Mouse (Mus musculus): Measurements from ENCODE around the gene Chrnb1.
A peak's percentile ranks its signal among the peaks of the same experiment; 100 is the strongest.

Chrnb1 gene

DNA sequence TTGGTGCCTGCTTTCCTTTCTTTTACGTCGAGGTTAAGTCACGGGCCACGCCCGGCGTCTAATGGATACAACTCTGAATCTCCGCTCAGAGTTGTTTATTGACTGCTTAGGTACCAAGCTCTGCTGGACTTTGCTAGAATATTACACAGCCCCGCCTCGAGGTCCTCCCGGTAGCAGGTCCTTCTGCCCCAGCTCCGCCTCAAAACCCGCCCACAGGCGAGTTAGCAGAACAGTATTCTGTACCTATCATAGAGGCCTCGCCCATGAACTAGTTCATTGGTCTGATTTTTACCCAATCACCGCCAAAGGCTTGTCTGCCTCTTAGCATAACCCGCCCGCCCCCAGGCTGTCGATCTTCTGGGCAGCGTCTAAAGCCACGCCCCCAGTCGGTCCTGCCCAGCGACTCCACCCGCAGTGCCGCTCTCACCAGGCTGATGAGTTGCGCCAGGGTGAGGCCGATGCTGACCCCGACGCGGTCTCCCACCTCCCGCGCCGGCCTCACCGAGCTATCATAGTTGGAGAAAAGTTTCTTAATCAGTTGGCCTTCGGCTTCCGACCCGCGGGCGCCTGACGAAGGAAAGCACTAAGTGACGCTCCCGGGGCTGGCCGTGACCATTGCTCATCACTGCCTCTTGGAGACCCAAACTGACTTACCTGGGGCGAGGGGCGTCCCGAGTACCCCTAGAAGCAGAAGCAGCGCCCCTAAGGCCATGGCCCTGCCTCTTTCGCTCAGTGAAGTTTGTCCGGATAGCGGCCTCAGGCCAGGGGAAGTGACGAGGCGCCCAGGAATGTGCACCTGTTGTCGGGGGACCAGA lies at the start of gene Chrnb1:
Gene Chrnb1, minus strand, starts transcription at position 776 of the 815 bp plus-strand sequence.
- DNase-seq, result peak; percentile 94 to 96

DNA sequence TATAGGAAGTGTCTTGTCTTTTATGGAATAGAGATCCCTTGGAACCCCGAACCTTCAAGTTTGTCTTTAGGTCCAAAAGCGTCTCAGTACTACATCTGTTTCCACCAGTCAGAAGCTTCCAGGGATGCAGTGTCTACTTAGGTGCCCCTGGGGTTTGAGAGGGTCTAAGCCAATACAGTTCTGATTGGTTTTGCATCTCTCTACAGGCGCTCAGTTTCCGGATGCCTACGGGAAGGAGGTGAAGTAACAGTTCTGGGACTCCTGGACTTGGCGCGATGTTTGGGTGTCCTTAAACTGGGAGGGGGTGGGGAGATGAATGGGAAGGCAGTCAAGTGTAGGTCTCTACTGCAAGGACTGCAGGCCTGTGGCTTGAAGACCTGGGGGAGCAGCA lies 43.0 kb upstream of the Chrnb1 start:
- peak in 1 of 2 experiments; percentile 48 for DNase-seq

DNA sequence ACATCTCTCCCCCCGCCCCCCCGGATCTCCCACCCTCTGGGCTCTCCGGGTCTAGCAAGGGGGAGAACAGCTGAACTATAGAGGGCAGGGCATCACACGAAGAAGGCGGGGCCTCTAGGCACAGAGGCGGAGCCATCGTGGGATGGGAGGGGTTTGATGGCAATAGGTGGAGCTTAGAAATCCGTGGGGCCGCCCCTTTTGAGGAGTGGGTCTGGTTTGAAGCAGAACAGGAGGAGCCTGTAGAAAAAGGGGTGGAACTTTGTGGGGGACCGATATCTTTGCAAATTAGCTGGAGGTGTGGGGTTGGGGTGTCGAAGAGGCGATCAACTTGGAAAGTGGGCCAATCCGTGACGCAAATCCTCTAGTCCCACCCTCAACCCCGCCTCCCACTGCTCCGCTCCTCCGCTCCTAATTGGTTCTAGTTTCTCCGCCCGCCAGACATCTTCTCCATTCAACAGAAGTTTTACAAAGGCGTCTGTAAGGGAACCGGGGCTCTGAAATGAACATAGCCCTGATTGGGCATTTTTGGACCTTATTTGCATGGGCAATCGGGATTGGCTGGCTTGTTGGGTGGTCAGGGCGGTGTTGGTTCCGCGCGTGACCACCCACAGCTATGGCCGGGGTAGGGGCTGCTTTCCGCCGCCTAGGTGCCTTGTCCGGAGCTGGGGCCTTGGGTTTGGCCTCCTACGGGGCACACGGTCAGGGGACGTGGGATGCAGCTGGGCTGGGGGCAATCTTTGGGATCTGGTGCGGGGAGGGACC lies 42.4 kb upstream of the Chrnb1 start, which contains the start of gene Tmem256:
Gene Tmem256, plus strand, starts transcription at position 563 of the 762 bp plus-strand sequence.
- DNase-seq, result peak; percentile 98 to 99

GRCm38 (mm10) chr11:69837604-69837951 lies 41.8 kb upstream of the Chrnb1 start, which contains the start of gene Nlgn2:
Gene Nlgn2 (minus strand): TSS chr11:69837784.
- DNase-seq, result peak; percentile 94 to 95

GRCm38 (mm10) chr11:69836703-69837576 lies 41.2 kb upstream of the Chrnb1 start:
- DNase-seq, result peak; percentile 71 to 73

- peak in 1 of 2 experiments; percentile 56 for DNase-seq
These were observed 40.2 kb upstream of the Chrnb1 start for GRCm38 (mm10) chr11:69835966-69836335.

GRCm38 (mm10) chr11:69835326-69835965 lies 39.7 kb upstream of the Chrnb1 start:
- peak in 1 of 2 experiments; percentile 50 for DNase-seq

GRCm38 (mm10) chr11:69834001-69834549 lies 38.3 kb upstream of the Chrnb1 start:
- DNase-seq, result no peak

- no peak for DNase-seq
These were observed 37.8 kb upstream of the Chrnb1 start for GRCm38 (mm10) chr11:69833554-69833953.

- DNase-seq, result peak; percentile 57 to 60
These were observed 33.1 kb upstream of the Chrnb1 start for GRCm38 (mm10) chr11:69828832-69829231.

DNA sequence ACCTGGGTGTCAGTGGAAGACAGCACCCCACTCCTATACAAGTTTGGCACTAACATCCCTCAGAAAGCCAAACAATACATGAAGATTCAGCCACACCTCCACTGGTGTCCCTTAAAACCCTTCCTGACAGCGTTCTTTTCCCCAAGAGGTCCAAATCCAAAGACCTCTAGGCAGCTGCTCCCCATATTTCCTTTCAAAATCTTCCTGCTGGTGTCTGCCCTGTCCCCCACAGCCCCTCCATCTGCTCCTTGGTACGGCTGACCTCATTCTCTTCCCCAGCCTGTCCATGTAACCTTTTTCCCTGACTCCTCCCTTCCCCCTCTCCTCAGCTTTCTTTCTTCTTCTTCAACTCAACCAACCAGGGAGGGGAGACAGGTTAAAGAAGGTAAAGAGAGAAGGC lies 27.7 kb upstream of the Chrnb1 start:
- peak in 1 of 2 experiments; percentile 61 for DNase-seq

DNA sequence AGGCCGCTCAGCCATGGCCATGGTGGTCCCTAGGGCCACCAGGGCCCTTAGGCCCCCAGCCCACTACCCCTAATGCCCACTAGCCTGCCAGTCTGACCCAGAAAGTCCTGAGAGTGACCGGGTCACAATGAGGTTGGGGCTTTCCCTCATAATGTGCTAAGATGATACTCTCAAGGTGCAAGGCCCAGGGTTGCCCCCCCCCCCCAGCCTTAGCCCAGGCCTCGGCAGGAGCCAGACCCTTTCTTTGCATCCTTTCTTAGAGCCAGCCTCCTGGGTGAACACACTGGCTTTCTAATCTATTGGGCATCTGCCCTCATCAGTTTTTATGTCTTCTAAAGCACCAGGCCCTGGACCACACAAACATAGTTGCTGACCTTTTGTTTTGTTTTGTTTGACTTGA lies 26.3 kb upstream of the Chrnb1 start, which contains the start of gene Spem1:
Gene Spem1, minus strand, starts transcription at position 101 of the 400 bp plus-strand sequence.
- DNase-seq, result no peak

GRCm38 (mm10) chr11:69818871-69819270 lies 23.1 kb upstream of the Chrnb1 start:
- no peak for DNase-seq

GRCm38 (mm10) chr11:69818365-69818764 lies 22.6 kb upstream of the Chrnb1 start, which contains the start of gene Spem2:
Gene Spem2 (minus strand): TSS chr11:69818465.
- no peak for DNase-seq

DNA sequence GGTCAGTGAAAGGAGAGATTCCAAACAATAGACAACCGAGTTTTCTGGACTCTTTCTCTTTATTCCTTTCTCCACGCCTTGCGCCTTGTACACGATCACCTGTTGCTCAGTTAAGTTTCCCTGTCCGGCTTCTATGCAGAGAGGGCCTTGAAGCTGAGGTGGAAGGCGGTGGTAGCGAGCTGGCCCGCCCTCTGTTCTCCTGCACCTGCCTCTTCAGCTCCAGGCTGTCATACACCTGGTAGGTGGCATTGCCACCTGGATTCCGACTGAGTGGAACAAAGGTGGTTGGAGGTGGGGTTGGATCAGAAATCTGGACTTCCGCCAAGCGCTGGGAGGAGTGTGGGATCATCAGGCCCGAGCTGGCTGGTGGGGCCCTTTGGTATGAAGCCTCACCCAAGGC lies 20.8 kb upstream of the Chrnb1 start:
- DNase-seq, result no peak

DNA sequence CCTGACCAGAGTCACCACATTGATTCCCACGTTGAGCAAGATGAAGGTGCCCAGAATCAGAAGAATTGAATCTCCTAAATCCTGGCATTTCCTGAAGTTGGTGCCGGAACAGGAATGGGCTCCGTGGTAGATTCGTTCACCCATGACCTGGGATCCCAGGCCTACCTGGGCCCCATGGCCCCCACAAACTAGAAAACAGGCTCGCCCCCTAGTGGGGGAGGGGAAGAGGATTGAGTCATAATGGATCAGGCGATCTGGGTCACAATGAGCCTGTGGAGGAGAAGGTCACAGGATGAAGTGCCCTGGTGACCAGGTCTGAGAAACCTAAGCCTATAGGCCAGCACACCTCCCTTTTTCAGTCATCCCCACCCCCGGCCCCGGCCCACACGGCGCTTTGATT lies 19.4 kb upstream of the Chrnb1 start, which contains the start of gene Gm39566:
Gene Gm39566, minus strand, starts transcription at position 144 of the 400 bp plus-strand sequence.
- no peak for DNase-seq

DNA sequence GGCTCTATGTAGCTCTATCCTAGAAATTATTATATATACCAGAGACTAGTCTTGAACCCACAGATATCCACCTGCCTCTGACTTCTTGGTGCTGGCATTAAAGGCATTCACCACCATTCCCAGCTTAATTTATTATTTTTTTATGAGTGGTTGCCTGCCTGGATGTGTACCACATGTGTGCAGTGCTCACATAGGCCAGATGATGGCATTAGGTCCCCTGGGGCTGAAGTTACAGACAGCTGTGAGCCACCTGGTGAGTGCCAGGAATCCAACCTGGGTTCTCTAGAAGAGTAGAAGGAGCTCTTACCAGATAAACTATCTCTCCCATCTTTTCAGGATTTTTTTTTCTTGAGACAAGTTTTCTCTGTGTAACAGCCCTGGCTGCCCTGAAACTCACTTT lies 14.5 kb upstream of the Chrnb1 start:
- DNase-seq, result no peak

- DNase-seq, result no peak
These were observed 11.9 kb upstream of the Chrnb1 start for GRCm38 (mm10) chr11:69807641-69808040.

DNA sequence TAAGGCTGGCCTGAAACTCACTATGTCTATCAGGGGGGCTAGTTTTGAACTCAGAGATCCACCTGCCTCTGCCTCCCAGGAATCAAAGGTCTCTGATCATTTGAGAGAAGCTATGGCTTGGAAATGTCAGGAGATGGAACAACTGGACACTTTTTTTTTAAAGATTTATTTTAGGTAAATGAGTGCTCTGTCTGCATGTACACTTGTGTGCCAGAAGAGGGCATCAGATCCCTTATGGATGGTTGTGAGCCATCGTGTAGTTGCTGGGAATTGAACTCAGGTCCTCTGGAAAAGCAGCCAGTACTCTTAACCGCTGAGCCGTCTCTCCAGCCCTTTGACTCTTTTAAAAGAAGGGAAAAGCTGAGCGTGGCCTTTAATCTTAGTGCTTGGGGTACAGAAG lies 10.6 kb upstream of the Chrnb1 start:
- DNase-seq, result no peak

- DNase-seq, result no peak
These were observed 9.5 kb upstream of the Chrnb1 start, which contains the start of gene Tmem102 for GRCm38 (mm10) chr11:69804972-69805909. Gene Tmem102 (minus strand): TSS chr11:69805624.

GRCm38 (mm10) chr11:69804652-69804940 lies 8.9 kb upstream of the Chrnb1 start:
- DNase-seq, result peak in 1 of 2 experiments; percentile 45

Data from cerebellum, postnatal 10 days (tissue).